Mouse (Mus musculus) limb, embryonic 14.5 days (tissue): ENCODE results near the gene Rab8b. TPM values are rescaled to one million over a fixed set of nuclear protein-coding genes. Genes with fewer than 3 reads are reported as not detected.

Source experiments
- ATAC-seq: fragments of 200-750 bp; cut with Nextera tagmentation; 2 replicates; pipeline ENCODE4 v1.8.0; 2017; ENCODE audit warnings: low read depth, moderate number of reproducible peaks, moderate TSS enrichment; ENCODE audit not compliant: low FRiP score
- DNase-seq: peaks from one replicate; pipeline ENCODE4 v3.0.0-alpha.2; 2015; ENCODE audit warnings: low spot score
- H3K27ac ChIP-seq: fragments of 300-500 bp; sonication (generic); replicated peaks from 2 replicates; pipeline ENCODE4 v1.5.1; 2014; ENCODE audit warnings: low read depth, mild to moderate bottlenecking, low read length, moderate library complexity, mixed read lengths
- H3K27me3 ChIP-seq: fragments of 300-500 bp; sonication (generic); 2 replicates; pipeline ENCODE4 v1.6.1; 2014; ENCODE audit warnings: low read length, mixed read lengths; ENCODE audit not compliant: control insufficient read depth, insufficient read depth
- H3K36me3 ChIP-seq: fragments of 300-500 bp; sonication (generic); 2 replicates; pipeline ENCODE4 v1.6.1; 2014; ENCODE audit warnings: mild to moderate bottlenecking, low read length, moderate library complexity, mixed read lengths; ENCODE audit not compliant: control insufficient read depth, insufficient read depth
- H3K4me1 ChIP-seq: fragments of 300-500 bp; sonication (generic); 2 replicates; pipeline ENCODE4 v1.6.1; 2014; ENCODE audit warnings: antibody characterized with exemption, low read length, mixed read lengths; ENCODE audit not compliant: control insufficient read depth, insufficient read depth
- H3K4me2 ChIP-seq: fragments of 300-500 bp; sonication (generic); replicated peaks from 2 replicates; pipeline ENCODE4 v1.6.1; 2014; ENCODE audit warnings: low read depth, mild to moderate bottlenecking, low read length, moderate library complexity; ENCODE audit not compliant: severe bottlenecking
- H3K4me3 ChIP-seq: fragments of 300-500 bp; sonication (generic); replicated peaks from 2 replicates; pipeline ENCODE4 v1.5.1; 2014; ENCODE audit warnings: low read length
- H3K9ac ChIP-seq: fragments of 300-500 bp; sonication (generic); 2 replicates; pipeline ENCODE4 v1.6.1; 2014; ENCODE audit warnings: mild to moderate bottlenecking, low read depth, low read length, moderate library complexity; ENCODE audit not compliant: severe bottlenecking
- H3K9me3 ChIP-seq: fragments of 300-500 bp; sonication (generic); 2 replicates; pipeline ENCODE4 v1.6.1; 2016; ENCODE audit warnings: low read length; ENCODE audit not compliant: control insufficient read depth
- POLR2A ChIP-seq: fragments of 200-500 bp; IDR thresholded peaks from 2 replicates; pipeline ENCODE4 v1.8.0; 2012; ENCODE audit warnings: inconsistent platforms, mild to moderate bottlenecking, moderate library complexity, borderline replicate concordance; ENCODE audit not compliant: insufficient read depth, insufficient read length; ENCODE audit errors: extremely low read depth
- WGBS: fragments of 180-500 bp; shearing (Covaris S2); extraction: QIAGEN DNeasy Blood & Tissue Kit; methylation state at CpG from one replicate; pipeline ENCODE4 v1.1.7; 2014; 5-methylcytosine and 5-hydroxymethylcytosine counted together
- polyA plus RNA-seq, 2 experiments: library from polyadenylated mRNA; depleted of rRNA in 1 of 2; stranded (reverse) in 1 of 2; unstranded in 1 of 2; fragments of >200 nt; fragmentation: Nextera tagmentation in 1 of 2; extraction: Ambion mirVana in 1 of 2; gene quantifications; 2 replicates each; pipeline versions ENCODE4 v1.2.1 to v1.2.3; 2012 to 2014

The Rab8b gene
- polyA plus RNA-seq, 2 experiments: 14.3 to 15.4 TPM

DNA sequence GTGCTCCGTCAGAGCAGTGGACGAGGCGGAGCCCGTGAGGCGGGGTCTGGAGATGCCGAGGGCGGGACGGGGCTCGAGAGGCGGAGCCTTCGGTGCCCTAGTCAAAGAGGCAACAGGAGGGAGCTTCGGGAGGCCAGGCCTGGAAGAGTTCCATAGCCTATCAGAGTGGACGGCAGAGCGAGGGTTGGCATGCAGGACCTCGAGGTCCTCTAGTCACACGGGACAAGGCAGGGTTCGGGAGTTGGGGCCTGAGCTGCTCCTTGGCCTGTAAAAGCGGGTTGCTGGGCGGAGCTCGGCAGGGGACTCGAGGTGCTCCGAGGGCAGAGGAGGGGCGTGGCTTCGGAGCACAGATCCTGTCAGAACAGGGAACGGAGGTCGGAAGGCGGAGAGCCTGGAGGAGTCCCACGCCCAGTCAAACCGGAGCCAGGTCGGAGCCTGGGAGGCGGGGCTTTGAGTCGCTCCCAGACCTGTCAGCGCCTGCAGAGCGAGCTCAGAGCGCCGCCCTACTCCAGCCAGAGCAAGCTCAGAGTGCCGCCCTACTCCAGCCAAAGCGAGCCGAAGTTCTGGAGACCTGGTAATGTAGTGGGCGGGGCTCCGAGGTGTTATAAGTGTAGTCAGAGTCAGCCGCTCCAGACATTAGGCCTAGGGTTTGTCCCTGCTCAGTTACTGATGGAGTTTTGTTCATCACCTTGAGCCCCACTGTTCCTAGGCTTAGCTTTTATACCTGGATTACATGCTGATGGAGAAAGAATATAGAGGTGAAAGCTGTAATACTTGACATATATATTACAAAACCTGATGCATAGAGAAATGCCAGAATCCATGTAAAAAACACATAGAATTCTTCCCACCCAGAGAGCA lies 123.8 kb downstream of the Rab8b start, which contains the start of gene Aph1b:
Aph1b (minus strand) TSS at position 27 of the 861 bp plus-strand sequence.
- Histone ChIP-seq H3K27me3 (no peaks in the 10 kb centered on the region), H3K27ac (peak within 1 kb of the TSS; percentile 84), H3K9me3 (no peaks in the 10 kb centered on the region), H3K36me3 (no peaks in the 10 kb centered on the region), H3K4me3 (peak within 1 kb of the TSS; percentile 64), H3K9ac (peak within 1 kb of the TSS; percentile 73), H3K4me1 (no peaks in the 10 kb centered on the region), H3K4me2 (peak within 1 kb of the TSS; percentile 63)
- TF ChIP-seq POLR2A: no peak; the same call in 1 of the 2 replicates
- peak; percentile 98 for DNase-seq
- peak; percentile 97 for ATAC-seq
- under 1% methylated on average over 34 of the region's 42 CpGs for WGBS

GRCm38 (mm10) chr9:66794629-66795463 lies 124.6 kb downstream of the Rab8b start:
- no peaks in the 10 kb centered on the region for H3K36me3 ChIP-seq
- no peak for TF ChIP-seq POLR2A
- ATAC-seq: peak; percentile 10; the same call in 1 of the 2 replicates
- peak overlapping the region; percentile 64 for H3K4me3 ChIP-seq
- H3K4me2 ChIP-seq: peak overlapping the region; percentile 63
- peak; percentile 14 for DNase-seq
- H3K27ac ChIP-seq: peak overlapping the region; percentile 84
- H3K27me3 ChIP-seq: no peaks in the 10 kb centered on the region
- WGBS: 1% methylated on average over 43 of the region's 43 CpGs
- no peaks in the 10 kb centered on the region for H3K4me1 ChIP-seq
- peak overlapping the region; percentile 73 for H3K9ac ChIP-seq
- no peaks in the 10 kb centered on the region for H3K9me3 ChIP-seq

Other genes with a start within 250 kb of the Rab8b start
- 36.5 and 40.0 TPM in 2 replicates for gene Car12, start 206.0 kb downstream of the Rab8b start, polyA plus RNA-seq (2012; rRNA removed)
- 15.8 and 17.8 TPM in 2 replicates for gene Car12, start 206.0 kb downstream of the Rab8b start, polyA plus RNA-seq (2014; fragmentation: Nextera tagmentation; extraction: Ambion mirVana)
- 6.3 and 7.6 TPM in 2 replicates for gene Aph1b, start 124.2 kb downstream of the Rab8b start, polyA plus RNA-seq (2012; rRNA removed)
- gene Aph1b, start 124.2 kb downstream of the Rab8b start, polyA plus RNA-seq (2014; fragmentation: Nextera tagmentation; extraction: Ambion mirVana): 11.4 and 13.2 TPM in 2 replicates
- gene Gm10647, start 122.6 kb downstream of the Rab8b start, polyA plus RNA-seq (2012; rRNA removed): 0.23 and 0.50 TPM in 2 replicates
- 0.47 and 0.63 TPM in 2 replicates for gene Gm10647, start 122.6 kb downstream of the Rab8b start, polyA plus RNA-seq (2014; fragmentation: Nextera tagmentation; extraction: Ambion mirVana)
- gene Aph1c, start 85.0 kb downstream of the Rab8b start, polyA plus RNA-seq (2012; rRNA removed): 1.7 and 2.5 TPM in 2 replicates
- 2.8 and 4.3 TPM in 2 replicates for gene Aph1c, start 85.0 kb downstream of the Rab8b start, polyA plus RNA-seq (2014; fragmentation: Nextera tagmentation; extraction: Ambion mirVana)
- 196 and 292 TPM in 2 replicates for gene Rps27l, start 26.4 kb upstream of the Rab8b start, polyA plus RNA-seq (2012; rRNA removed)
- gene Rps27l, start 26.4 kb upstream of the Rab8b start, polyA plus RNA-seq (2014; fragmentation: Nextera tagmentation; extraction: Ambion mirVana): 596 and 633 TPM in 2 replicates
- 8.8 and 10.1 TPM in 2 replicates for gene Lactb, start 55.8 kb upstream of the Rab8b start, polyA plus RNA-seq (2012; rRNA removed)
- gene Lactb, start 55.8 kb upstream of the Rab8b start, polyA plus RNA-seq (2014; fragmentation: Nextera tagmentation; extraction: Ambion mirVana): 10.6 and 10.9 TPM in 2 replicates
- 420 and 643 TPM in 2 replicates for gene Tpm1, start 129.7 kb upstream of the Rab8b start, polyA plus RNA-seq (2012; rRNA removed)
- gene Tpm1, start 129.7 kb upstream of the Rab8b start, polyA plus RNA-seq (2014; fragmentation: Nextera tagmentation; extraction: Ambion mirVana): 724 and 728 TPM in 2 replicates